Mouse (Mus musculus) c-Kit-positive CD71-positive TER-119-positive erythroid progenitor cells, embryonic 14.5 days (primary cell): ENCODE measurements around the gene Sim1.

ENCODE experiments used
- DNase-seq: peaks from one replicate; pipeline ENCODE4 v3.0.0-alpha.2; 2013; ENCODE audit warnings: low spot score

Gene Sim1

GRCm38 (mm10) chr10:50894170-50894991 lies at the start of gene Sim1:
Gene Sim1, plus strand, starts transcription at chr10:50894754.
- peak; percentile 28 for DNase-seq

DNA sequence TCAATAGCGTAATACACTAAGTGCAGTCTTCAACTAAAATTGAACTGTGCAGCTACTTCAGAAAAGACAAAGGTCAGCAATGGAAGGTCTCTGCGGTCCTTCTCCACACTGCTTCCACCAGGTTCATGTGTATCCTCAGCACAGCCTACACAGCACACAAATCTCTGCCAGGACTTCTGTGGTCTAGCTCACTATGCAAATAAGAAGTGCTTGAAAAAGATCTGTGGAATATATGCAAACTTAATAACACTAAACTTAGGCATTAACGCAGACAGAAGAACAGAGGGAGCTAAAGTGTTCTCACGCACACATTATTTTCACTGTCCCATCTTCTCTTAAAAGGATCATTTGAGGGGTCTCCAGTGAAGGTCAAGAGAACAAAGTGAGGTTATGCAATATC lies 26.4 kb upstream of the Sim1 start:
- DNase-seq, result no peak

GRCm38 (mm10) chr10:50876952-50877351 lies 17.6 kb upstream of the Sim1 start:
- DNase-seq, result no peak

DNA sequence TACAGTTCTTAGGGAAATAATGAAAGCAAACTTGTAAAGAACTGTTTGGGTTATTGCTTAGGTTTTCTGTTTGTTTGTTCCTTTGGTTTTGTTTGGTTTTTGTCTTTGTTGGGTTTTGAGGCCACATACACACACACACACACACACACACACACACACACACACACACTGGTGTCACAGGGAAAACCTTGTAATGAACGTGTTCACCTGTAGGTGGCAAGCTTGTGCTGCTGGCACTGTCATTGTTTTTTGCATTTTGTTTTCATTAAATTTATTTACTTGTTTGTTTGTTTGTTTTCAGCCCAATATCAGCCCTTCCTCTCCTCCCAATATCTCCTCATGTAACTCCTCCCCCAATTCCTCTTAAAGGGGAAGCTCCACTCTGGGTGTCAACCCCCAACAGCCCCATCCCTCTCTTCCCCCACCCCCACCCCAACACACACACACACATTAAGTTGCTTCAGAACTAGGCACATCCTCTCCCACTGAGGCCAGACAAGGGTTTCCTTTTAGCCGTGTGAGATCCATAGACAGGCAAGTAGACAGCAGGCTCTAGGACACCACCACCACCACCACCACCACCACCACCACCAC lies 13.0 kb upstream of the Sim1 start:
- no peak for DNase-seq

DNA sequence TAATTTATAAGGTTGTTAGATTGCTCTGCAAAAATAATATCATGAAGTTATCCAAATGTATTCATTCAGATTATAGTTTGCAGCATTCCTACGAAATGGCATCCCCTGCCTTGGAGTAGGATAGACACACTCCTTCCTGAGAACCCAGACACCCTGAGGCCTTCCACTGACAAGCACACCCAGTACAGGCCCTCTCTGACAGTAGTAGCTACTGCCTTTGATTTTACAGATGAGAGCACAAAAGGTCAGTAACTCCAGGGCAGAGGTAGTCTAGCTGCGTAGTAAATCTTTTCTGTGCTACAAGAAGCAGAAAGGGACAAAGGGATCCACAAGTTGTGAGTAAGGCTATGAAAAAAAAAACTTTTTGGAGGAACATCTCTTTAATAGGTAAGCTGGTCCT lies 12.2 kb upstream of the Sim1 start:
- DNase-seq, result no peak

DNA sequence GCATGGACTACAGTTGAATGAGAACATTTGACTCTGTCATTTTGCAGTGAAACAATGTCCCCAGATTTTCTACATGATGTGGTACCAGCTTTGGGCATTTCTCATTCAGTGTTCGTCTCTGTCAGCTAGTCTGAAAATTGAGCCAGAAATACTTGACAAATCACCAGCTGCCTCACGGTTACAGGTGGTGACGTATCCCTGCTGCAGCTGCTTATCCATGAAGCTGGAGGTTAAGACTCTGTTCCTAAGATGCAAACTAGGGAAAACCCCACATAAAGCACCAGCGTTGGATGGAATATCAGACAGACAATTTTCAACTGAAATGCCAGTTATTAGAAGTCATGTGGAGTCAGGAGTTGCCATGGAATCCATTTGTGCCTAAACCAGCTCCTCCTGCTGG lies 8.2 kb upstream of the Sim1 start:
- no peak for DNase-seq

- no peak for DNase-seq
Observed at GRCm38 (mm10) chr10:50890621-50891020, 3.9 kb upstream of the Sim1 start.

DNA sequence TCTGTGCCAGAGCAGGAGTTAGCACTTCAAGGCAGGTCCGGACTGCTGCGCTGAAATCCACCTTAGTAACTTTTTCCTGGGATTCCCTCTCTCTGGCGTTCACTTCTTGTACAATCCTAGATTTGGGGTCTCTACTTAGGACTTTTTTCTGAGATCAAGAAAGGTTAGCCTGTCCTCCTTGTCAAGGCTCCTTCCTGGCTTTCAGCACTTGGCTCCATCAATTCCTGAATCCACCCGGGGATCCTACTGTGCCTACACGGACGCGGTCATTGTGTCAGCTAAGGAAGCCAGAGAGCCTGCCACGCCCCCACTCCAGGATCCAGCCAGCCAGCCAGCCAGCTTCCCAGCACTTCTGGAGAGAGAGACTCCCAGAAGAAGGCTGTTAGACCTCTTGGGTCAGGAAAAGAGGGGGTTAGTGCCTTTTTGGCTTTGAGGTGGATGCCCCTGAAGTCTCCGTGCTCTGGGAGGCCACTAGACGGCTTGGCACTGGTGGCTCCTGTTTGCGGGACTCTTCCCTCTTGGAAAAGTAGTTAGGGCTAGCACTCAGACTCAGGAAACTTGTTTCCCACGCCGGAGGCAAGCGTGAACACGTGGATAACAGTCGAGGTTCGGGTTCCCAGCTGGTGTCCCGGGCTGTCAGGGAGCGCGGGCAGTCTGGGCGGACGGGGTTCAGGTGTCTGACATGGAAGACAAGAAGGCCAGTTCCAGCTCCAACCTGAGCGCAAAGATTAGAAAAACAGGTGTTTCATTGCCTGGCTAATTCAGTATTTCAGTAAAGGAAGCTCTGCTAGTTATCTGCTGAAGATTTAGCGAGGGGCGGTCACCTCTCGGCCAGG lies 2.5 kb upstream of the Sim1 start:
- DNase-seq, result no peak

DNA sequence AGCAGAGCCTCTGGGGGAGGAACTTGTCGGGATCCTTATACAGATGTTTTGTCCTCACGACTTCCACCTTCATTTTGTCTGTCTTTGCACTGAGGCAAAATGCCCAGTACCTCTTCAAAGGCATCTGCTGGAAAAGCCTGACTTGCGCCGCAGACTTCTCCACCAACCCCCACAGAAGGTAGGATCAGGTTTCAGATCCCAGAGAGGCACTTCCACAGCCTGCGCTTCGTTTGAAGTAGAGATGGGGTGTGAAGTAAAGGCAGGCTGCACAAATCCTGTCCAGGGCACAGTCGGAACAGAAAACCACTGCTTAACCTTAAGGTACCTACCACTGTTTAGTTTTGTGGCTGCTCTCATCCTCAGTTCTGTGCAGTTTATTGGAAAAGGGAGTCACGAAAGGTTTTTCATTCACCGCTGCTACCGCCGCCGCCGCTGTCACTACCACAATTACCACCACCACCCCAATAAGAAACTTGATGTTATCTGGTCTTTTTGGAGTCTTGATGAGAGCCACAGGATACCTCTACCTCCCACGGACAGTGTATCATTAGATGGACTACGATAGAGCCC lies 1.7 kb upstream of the Sim1 start:
- DNase-seq, result no peak

DNA sequence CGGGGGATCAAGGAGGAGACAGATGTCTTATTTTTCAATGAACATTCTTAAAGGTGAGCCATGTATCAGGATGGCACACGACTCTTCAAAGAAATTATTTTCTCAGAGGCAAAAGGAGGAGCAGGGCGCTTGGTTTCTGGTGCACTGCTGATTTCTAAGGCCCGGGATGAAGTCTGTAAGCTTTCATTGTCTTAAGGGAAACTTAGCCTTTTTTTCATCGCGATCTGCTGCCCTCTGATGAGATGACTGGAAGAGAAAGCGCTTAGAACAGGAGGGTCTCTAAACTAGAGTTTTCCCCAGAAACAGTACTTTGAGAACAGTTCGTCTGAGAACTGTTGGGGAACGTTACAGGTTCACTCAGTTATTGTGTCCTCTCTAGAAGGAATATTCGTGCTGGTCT lies 1.0 kb upstream of the Sim1 start:
- DNase-seq, result no peak

DNA sequence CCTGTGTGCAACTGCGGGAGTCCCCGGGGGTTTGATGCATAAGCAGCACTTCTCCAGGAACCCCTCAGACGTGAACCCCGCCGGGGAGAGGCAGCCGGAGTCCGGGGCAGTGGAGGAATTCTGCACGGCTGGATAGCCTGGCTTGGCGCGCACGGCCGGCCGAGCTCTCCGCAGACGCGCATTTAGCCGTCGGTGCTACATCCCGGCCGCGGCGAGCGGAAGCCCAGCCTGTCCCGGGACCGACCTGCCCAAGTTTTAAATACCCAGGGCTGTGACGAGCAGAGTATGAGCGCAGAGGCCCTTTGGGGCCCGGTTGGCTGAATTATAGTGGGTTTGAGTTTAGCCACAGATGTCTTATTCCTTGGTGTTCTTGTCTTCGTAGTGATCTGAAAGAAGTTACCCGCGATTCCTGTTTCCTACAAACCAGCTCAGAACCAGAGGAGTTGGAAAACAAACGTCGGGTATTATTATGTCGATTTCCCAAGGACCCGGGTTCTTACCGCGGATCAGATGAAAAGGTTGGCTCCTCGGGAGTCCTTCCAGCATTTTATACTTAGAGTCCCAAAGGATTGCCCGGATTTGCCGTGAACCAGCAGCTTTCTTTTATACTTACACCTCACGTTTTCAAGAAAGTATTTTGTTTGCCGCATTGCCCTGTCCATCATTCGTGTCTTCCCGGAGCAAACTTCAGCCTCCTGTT lies 687 bp downstream of the Sim1 start:
- DNase-seq, result no peak

GRCm38 (mm10) chr10:50895881-50896766 lies 1.6 kb downstream of the Sim1 start:
- DNase-seq, result no peak

DNA sequence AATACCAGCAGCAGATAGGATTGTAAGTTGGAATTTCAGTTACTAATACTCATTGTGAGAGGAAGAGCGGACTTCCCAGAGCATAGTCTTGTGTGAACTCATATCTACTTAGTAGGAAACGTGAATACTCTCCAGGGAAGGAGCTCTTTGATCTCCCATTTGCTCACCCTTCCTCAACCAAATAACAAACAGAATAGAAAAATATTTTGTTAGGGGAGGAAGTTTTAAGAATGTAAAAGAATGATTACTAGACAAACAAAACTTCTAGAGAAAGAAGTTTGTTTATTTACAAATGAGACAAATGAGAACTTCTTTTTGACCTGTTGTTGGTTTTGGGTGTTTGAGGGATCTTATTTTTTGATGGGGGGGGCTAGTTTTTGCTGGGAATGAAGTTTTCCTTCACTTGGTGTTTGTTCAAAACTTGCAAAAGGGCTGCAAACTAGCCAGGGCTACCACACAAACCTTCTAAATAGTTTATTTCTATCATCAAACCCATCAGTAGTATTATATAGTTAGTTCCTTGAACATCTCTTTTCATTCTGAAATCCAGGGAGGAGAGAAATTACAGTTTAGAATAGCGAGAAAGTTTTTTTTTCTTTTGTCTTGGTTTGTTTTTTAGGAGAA lies 2.3 kb downstream of the Sim1 start:
- no peak for DNase-seq

- no peak for DNase-seq
Observed at GRCm38 (mm10) chr10:50897530-50898471, 3.2 kb downstream of the Sim1 start.

GRCm38 (mm10) chr10:50898621-50899020 lies 4.1 kb downstream of the Sim1 start:
- no peak for DNase-seq

DNA sequence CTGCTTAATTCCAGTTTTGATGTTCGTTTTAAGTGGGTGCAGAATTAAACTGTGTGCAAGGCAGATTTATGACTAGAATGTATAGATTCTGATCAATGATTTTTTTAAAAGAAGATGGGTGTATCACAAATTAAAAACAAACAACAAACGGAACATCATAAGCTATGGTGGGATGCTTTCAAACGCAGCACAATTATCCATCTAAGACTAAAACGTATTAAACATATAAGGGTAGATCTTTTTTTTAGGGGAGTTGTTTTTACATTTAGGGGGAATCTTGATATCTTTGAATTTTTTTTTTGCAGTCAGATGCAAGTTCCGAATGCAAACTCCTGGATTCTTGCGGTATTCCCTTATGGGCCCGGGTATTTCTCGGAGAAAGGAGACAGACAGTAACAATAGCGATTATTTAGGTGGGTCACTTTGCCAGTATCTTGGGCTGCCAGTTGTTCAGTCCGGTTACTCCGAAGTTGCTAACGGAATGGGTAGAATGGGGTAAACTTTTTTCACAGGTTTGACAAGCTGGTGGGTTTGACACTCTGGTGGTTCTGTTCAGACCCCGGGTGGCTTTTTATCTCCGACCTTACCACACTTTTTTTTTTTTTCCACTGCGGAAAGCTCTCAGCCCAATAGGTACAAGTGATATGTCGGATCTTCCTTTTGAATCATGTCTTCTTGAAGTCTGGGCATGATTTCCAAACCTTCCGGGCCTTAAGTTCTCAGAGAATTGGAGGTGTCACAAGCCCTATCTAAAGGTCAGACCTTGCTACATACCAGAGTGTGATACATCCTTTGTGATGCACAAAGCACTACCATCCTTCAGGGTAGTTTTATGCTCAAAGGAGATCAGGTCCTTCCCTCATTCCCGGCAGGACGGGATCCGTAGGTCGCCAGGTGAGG lies 5.5 kb downstream of the Sim1 start:
- DNase-seq, result no peak

DNA sequence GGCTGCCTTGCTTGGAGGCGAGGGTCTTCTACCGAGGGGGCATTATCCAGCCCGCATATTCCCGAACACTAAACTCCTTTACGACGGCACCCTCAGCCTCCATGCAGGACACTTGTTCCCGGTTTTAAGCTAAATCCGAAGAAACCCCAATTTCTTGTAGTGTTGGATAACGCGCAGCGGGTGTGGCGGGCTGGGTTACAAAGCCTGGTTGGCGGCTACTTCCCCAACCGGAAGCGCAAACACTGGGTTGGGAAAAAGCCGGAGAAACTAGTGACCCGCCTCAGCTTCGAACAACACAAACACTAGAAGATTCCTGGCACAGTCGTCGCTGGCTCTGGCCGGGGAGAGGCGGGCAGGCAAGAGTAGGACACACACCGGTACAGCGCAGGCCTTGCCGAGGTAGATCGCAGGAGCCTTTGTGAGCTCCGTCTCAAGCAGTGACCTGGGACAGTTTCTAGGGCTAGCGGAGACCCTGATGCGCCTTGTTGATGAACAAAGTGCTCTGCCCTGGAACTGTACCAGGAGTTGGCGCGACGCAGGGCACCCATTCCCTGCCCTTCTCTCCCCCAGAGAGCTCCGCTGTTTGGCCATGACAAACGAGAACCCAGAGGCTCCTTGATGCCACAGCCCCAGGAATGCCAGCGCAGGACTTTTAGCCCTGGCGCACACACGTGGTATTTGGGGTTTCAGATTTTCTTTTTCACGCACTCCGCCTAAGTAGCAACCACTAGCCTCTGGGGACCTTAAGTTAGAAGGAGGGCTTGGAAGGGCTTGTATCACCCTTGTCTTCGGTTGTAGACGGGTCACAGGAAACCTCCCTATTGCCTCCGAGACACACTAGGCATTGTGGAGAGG lies 6.4 kb downstream of the Sim1 start:
- no peak for DNase-seq
